Mouse (Mus musculus): ENCODE measurements around the gene Fam173b.
"Not testable (repeated sequence)": the region's sequence is repeated elsewhere in the genome, so short reads cannot be mapped to it uniquely, and the experiment has no call there.

DNA sequence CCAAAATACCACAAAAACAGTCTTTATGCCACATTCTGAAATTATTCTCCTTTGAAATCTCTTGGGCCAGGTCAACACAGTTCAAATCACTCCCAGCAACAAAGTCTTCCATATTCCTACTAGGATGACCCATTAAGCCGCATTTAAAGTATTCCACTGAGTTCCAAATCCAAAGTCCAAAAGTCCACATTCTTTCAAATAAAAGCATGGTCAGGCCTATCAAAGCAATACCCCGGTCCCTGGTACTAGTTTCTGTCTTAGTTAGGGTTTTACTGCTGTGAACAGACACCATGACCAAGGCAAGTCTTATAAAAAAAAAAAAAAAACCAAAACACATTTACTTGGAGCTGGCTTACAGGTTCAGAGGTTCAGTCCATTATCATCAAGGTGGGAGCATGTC, 20.6 kb upstream of the Fam173b start:
- not testable (repeated sequence) for TF ChIP-seq CTCF, EP300 (IDR thresholded peaks at IDR 0.05; ENCODE audit: low read depth)

Data from liver, postnatal 0 days (tissue).